Comparison of ENCODE assay signal across 12 mouse cellular contexts in genomic region chr12:76463391-76463790, GRCm38 (mm10). TPM values are rescaled to one million over a fixed set of nuclear protein-coding genes. Genes with fewer than 3 reads are reported as not detected.
DNase-seq lines count a peak whose midpoint lies in the region; ATAC-seq lines count a peak whose summit lies in the region.
"Had no signal": no experiment of that assay in that cellular context is flagged by ENCODE, and none has a peak within 500 bp of the region (broad histone marks: within the 10 kb centered on the region; RNA-seq: fewer than 3 reads in every experiment).

No protein-coding gene starts in this region.

- H3K27ac ChIP-seq in lung, embryonic 15.5 days, result no peak overlapping the region
- H3K27ac ChIP-seq: forebrain, embryonic 12.5 days; liver, embryonic 12.5 days had no signal

- H3K9ac ChIP-seq in lung, embryonic 15.5 days, result no peak overlapping the region
- H3K9ac ChIP-seq: forebrain, embryonic 12.5 days; liver, embryonic 12.5 days had no signal

- DNase-seq in frontal cortex, postnatal 14 days (ENCODE audit: low spot score in 2 of 2), result no peak
- no peak for DNase-seq in lung, postnatal 36 days
- DNase-seq in MN1 (ENCODE audit: low spot score), result peak; percentile 82
- peak; percentile 24 for DNase-seq in left cerebral cortex, postnatal 36 days (ENCODE audit: low spot score in 2 of 2)
- no peak for DNase-seq in kidney, postnatal 25 days
- DNase-seq: cerebellum, adult 11 months; kidney, adult 11 months had no signal

- no peaks in the 10 kb centered on the region for H3K27me3 ChIP-seq in lung, embryonic 15.5 days
- H3K27me3 ChIP-seq: forebrain, embryonic 12.5 days had no signal

- no peaks in the 10 kb centered on the region for H3K9me3 ChIP-seq in lung, embryonic 15.5 days
- H3K9me3 ChIP-seq: forebrain, embryonic 12.5 days; liver, embryonic 12.5 days had no signal

- H3K4me3 ChIP-seq in lung, embryonic 15.5 days, result no peak overlapping the region
- H3K4me3 ChIP-seq: forebrain, embryonic 12.5 days; liver, embryonic 12.5 days had no signal

- no peak overlapping the region for H3K4me2 ChIP-seq in lung, embryonic 15.5 days
- H3K4me2 ChIP-seq: forebrain, embryonic 12.5 days; liver, embryonic 12.5 days had no signal

- intact Hi-C loops in left cerebral cortex, postnatal 36 days (cut with DNase I), result loop anchor here (10.0 kb wide), 1 partner anchor 199 kb away; no protein-coding TSS in a partner anchor

- H3K36me3 ChIP-seq in lung, embryonic 15.5 days, result no peaks in the 10 kb centered on the region
- H3K36me3 ChIP-seq: forebrain, embryonic 12.5 days; liver, embryonic 12.5 days had no signal

- 85% methylated on average over 9 of the region's 9 CpGs for WGBS in lung, embryonic 15.5 days

- ATAC-seq in frontal cortex, adult (ENCODE audit: low TSS enrichment), result peak; percentile 62
- ATAC-seq in lung, embryonic 15.5 days (ENCODE audit: borderline replicate concordance, extremely low read depth, low FRiP score, low TSS enrichment), result 0 out of 2 replicates have a peak, but pooled peaks have one; percentile 27
- ATAC-seq in erythroblast, adult 5-6 weeks (replicated peaks; ENCODE audit: low FRiP score, poor library complexity, severe bottlenecking), result no peak
- ATAC-seq: liver, embryonic 12.5 days had no signal

- H3K4me1 ChIP-seq in lung, embryonic 15.5 days, result 0 out of 2 replicates have a peak, but pooled peaks cover 3% of the 10 kb centered on the region
- H3K4me1 ChIP-seq: forebrain, embryonic 12.5 days; liver, embryonic 12.5 days had no signal

RNA-seq across cellular contexts. Expression of gene Ppp1r36, which starts 46.1 kb away (rescaled TPM):
- polyA plus RNA-seq in lung, embryonic 15.5 days (2015; fragmentation: Nextera tagmentation; extraction: Ambion mirVana), result 4.9 and 5.0 TPM in 2 replicates
- total RNA-seq in left cerebral cortex, postnatal 36 days (2021), result 1 to 10 TPM; 1.2 to 1.3 TPM
- total RNA-seq in erythroblast, adult 5-6 weeks (2015; ENCODE audit: low replicate concordance), result not detected in 2 replicates
- not detected in 2 replicates for total RNA-seq in erythroblast, adult 5-6 weeks (2017; ENCODE audit: low replicate concordance)

RNA-seq across cellular contexts. Expression of gene Hspa2, which starts 59.4 kb away (rescaled TPM):
- polyA plus RNA-seq in lung, embryonic 15.5 days (2015; fragmentation: Nextera tagmentation; extraction: Ambion mirVana), result 8.5 and 10.5 TPM in 2 replicates
- total RNA-seq in left cerebral cortex, postnatal 36 days (2021), result 10 to 100 TPM; 62.5 to 67.5 TPM
- 0.42 and 4.4 TPM in 2 replicates for total RNA-seq in erythroblast, adult 5-6 weeks (2015; ENCODE audit: low replicate concordance)
- total RNA-seq in erythroblast, adult 5-6 weeks (2017; ENCODE audit: low replicate concordance), result 0.68 and 1.8 TPM in 2 replicates

Comparison
In these comparisons a context has a peak if more than half of its experiments do, and no peak if none do; other contexts are left out.
1. DNase-seq: peak in MN1 (single experiment) and left cerebral cortex, postnatal 36 days (2 of 2); none in frontal cortex, postnatal 14 days (0 of 2), lung, postnatal 36 days (single experiment) and kidney, postnatal 25 days (0 of 2).
2. RNA of gene Hspa2, which starts 59.4 kb away (total RNA-seq): 62.5 to 67.5 TPM in left cerebral cortex, postnatal 36 days; 0.42 to 4.4 TPM in erythroblast, adult 5-6 weeks; every median in the first group is over 10 times any median in the second.